Mouse (Mus musculus) frontal cortex, postnatal 36 days (tissue): ENCODE results near the gene Gm21789.
"Not testable (repeated sequence)": the region's sequence is repeated elsewhere in the genome, so short reads cannot be mapped to it uniquely, and the experiment has no call there.

Source experiments
- DNase-seq, 2 experiments: peaks; one replicate each; pipeline ENCODE4 v3.0.0; 2022; ENCODE audit warnings: low spot score in 2 of 2

Gm21789 gene

GRCm38 (mm10) chrX:32941468-32941867 is at the start of gene Gm21789:
Gm21789 (plus strand) TSS chrX:32941768.
- not testable (repeated sequence) for DNase-seq

GRCm38 (mm10) chrX:32894325-32894724 is 47.2 kb upstream of the Gm21789 start, which contains the start of gene Btbd35f30:
Btbd35f30 (plus strand) TSS chrX:32894625.
- DNase-seq: not testable (repeated sequence)

GRCm38 (mm10) chrX:32973597-32973996 is 32.0 kb downstream of the Gm21789 start, which contains the start of gene Btbd35f5:
Btbd35f5 (plus strand) TSS chrX:32973897.
- not testable (repeated sequence) for DNase-seq
